Mouse (Mus musculus): ENCODE data around the gene Rnf113a2.
A peak's percentile ranks its signal among the peaks of the same experiment; 100 is the strongest.

The Rnf113a2 gene

DNA sequence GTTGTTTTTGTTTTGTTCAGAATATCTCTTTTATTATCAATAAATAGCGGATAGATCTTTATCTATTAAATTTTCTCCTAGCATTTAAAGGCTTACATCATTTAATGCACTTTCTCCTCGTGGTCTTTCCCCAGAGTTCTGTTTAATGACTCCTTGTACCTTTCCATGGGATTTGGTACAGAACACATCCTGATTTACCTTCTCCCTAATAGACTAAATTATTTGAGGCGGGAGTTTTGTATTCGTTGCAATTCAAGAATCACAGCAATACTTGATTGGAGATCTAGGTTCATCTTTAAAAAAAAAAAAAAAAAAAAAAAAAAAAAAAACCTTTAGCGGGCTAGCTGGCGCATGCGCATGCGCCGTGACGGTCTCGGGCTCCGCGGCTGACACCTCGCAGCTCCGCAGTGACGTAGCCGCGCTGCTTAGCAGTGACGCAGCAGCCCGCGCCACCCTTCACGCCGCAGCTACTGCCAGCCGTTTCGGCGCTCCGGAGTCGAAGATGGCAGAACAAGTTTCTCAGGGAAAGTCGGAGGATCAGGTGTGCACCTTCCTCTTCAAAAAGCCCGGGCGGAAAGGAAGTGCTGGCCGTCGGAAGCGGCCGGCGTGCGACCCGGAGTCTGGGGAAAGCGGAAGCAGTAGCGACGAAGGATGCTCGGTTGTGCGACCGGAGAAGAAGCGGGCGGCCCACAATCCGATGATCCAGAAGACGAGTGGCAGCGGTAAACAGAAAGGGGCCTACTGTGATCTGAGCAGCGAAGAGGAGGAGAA, at the start of gene Rnf113a2:
Gene Rnf113a2, plus strand, starts transcription at position 363 of the 771 bp plus-strand sequence.
- DNase-seq (ENCODE audit: low read depth, low spot score): peak; percentile 84

DNA sequence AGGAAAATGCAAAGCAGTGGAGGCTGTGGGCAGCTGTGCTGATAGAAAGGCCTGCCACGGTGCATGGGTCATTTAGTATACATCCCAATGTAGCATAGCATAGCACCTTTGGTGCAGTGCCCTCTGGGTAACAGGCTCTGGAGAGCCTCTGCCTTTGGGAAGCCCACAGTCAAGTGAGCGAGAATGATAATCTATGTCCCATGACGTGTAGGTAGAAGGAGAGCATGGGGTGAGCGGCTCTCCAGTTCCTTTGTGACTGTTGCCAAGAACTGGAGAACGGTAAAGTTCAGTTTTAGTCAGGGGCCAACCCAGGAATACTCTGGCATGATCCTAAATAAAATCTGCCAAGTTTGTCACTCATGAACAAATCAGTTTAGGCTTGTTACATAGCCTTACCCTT, 45.3 kb upstream of the Rnf113a2 start:
- DNase-seq (ENCODE audit: low read depth, low spot score): no peak

DNA sequence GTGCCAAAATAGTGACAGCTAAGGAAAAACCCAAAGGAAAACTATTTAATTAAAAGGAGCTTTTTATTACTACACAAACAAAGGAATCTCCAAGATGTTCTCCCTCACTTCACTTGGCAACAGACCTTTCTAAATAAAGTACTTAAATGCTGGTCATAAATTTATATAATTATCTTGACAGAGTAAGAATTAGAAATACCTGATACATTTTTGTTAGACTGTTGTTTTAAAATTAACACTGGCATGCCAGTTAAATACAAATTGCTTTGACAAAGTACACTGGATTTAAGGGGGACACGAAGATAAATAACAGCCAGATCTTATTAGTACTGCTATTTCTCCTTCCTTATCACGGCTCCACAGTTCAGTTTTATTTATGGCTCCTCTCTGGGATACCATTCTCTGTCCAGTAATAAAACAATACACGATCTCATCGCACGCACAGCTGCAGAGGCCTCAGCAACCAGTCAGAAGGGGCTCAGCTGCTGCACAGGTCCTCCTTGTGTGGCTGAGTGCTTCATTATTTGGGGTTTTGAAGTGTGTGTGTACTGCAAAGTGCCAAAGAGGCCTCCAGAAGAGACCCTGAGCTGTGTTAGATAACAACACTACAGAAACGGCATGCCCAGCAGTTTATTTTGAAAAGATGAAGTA, 43.0 kb upstream of the Rnf113a2 start:
- DNase-seq (ENCODE audit: low read depth, low spot score): no peak

DNA sequence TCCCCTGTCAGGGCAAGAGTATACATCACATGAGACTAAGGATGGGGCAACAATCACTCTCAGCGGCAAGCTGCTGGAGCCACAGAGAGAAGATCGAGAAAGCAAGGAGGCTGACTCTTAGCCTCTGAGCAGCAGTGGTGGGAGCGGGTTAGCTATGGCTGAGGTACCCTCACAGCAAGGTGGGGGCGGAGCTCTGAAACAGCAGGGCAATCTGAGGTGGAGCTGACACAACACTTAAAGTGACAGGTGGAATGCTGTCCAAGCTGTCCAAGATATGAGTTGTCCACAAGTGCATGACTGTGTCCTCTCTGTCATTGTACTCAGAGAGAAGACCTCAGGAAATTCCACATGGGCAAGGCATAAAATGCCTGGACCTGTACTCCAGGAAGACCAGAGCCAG, 34.6 kb upstream of the Rnf113a2 start:
- no peak for DNase-seq (ENCODE audit: low read depth, low spot score)

DNA sequence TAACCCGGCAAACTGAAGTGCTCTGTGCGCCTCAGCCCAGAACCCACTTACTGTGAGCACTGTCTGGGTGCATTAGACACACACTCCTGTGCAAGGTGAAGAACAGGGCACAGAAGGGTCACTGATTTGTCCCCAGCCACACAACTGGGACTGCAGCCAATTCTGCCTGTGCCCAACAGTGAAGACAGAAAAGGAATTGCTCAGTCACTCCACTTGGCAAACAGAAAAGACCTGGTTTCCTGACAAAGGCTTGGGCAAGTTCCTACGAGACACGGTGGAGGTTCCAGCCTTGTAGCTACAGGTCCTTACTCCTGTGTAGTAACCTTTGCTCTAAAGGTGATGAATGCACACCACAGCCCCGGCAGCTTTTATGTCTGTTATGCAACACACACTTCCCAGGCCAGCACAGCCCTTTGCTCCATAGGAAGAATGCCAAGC, 32.3 kb upstream of the Rnf113a2 start:
- no peak for DNase-seq (ENCODE audit: low read depth, low spot score)

DNA sequence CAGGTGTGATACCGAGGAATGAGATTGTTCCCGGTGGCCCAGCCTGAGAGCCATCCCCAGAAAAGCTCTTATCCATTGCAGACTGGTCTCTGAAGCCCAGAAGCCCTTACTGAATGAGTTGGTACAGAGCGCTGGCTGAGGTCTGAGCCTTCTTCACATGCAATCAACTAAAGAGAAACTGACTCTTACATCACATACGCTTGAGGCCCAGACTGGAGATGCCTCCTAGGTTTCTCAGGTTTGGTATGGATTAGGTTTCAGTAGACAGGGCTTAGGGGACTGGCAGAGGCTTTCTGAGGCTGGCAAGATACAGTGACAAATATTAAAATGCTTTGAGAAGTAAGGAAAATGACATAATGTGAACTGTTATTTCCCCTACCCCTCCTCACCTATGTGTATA, 31.6 kb upstream of the Rnf113a2 start:
- DNase-seq (ENCODE audit: low read depth, low spot score): no peak

DNA sequence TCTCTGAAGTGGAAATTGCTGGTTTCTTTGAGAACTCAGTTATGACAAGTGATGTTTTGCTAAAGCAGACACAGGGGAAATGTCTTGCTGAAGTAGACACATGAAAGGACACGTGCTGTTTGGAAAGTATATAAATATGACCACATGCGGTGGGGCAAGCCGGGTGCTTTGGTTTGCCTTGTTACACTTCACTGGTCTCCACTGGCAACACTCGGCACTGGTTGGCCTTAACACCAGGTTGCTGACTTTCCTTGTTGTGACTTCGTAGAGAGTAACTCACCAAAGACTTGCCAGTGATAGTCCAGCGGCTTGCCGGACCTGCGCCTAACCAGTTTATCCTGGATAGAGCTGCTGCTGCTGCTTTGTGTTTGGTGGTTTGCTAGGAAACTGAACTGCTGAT, 28.9 kb upstream of the Rnf113a2 start:
- no peak for DNase-seq (ENCODE audit: low read depth, low spot score)

DNA sequence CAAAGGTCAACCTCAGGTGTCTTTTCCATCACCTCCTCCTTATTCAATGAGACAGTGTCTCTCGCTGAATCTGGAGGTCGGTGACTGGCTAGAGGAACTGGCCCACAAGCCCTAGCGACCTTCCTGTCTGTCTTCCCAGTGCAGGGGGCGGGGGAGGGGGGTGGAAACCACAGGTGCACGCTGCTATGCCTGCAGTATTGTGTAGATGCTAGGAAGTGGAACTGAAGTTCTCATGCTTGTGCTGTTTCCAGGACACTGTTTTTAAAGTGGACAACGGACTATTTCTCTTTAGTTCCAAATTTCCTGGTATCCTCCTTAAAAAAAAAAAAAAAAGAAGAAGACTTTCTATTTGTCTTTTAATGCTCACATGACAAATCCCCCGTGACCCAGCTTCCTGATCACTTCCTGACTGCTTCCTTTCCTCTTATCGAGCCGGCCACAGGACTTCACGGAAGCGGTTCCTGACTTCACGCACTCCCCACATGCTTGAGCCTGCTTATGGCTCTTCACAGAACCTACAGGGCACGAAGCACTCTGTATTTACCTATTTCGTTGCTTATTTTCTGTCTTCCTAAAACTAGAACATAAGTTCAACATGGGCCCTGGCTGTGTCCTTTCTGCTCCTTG, 28.1 kb upstream of the Rnf113a2 start:
- DNase-seq (ENCODE audit: low read depth, low spot score): no peak

DNA sequence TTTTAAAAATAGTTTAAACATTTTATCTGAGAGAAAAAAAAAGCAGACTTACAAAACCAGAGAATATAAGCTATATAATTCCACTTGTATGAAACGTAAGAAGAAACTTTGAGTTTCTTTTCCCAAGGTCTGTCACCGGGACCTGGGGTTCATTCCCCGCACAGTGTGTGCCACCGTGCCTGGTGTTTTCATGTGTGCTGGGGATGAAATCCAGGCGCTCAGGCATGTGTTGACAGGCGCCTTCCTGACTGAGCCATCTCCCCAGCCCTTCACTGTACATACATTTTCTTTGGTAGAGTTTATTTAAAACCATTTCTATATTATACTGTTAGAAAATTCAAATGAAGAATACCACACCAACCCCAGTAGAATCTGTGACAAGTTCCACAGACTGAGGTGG, 26.7 kb upstream of the Rnf113a2 start:
- DNase-seq (ENCODE audit: low read depth, low spot score): no peak

DNA sequence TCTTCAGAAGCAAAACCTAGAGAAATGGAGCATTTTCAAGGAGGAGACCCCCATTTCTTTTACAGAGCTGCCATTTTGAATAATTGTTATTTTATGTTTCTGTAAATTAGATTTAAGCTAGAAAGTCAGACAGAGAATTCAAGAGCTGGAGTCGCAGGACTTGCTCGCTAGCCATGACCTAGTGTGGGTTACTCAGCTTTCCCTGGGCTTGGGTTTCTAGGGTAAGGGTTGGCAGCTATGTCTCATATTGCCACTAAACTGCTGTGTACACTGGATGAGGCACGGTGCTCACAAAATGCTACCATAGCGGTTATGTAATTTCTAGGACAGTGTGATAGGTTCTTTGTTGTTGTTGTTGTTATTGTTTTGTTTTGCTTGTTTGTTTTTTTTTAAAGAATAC, 24.3 kb upstream of the Rnf113a2 start:
- DNase-seq (ENCODE audit: low read depth, low spot score): no peak

DNA sequence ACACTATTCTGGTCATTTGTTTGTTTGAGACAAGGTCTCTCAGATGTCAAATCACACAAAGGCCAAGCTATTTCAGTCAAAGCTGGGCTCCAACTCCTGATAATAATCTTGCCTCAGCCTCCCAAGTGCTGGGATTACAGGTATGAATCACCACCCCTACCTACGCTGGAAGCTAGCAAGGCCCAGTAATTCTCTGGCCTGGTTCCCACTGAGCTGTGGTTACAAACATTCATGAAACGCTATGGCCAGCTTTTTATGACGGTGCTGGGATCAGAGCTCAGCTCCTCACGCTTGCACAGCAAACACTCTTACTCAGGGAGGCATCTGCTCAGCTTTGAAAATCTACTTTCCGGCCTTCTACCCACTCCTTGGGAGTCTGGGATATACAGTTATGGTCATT, 23.1 kb upstream of the Rnf113a2 start:
- no peak for DNase-seq (ENCODE audit: low read depth, low spot score)

DNA sequence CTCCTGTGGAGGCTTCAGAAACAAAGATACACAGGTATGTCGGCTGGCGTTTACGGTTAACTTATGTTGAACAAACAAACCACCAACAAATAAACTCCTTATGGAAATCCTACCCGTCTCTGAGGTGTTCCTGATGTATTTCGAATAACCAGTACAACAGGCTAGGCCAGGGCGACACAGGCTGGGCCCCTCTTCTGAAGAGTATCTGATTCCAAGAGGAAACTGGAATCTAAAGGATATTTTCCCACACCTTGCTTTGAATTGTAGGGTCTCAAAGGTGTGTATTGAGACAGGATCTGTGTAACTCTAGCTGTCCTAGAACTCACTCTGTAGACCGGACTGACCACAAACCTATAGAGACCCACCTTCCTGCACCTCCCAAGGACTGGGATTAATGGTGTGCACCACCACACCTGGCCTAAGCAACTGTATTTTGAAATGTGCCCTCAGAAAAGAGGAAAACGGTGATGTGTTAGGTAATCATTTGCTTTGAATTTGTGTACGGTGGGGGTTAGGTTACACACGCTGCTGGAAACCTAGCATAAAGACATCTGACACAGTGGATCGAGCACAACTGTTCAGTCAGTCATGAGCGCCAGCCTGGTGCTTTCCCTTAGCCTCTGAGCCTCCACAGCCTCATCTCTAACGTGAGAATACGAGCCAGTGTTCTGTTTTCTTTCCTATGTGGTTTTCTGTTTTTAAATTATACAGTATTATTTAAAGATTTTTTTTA, 19.9 kb upstream of the Rnf113a2 start:
- DNase-seq (ENCODE audit: low read depth, low spot score): no peak

DNA sequence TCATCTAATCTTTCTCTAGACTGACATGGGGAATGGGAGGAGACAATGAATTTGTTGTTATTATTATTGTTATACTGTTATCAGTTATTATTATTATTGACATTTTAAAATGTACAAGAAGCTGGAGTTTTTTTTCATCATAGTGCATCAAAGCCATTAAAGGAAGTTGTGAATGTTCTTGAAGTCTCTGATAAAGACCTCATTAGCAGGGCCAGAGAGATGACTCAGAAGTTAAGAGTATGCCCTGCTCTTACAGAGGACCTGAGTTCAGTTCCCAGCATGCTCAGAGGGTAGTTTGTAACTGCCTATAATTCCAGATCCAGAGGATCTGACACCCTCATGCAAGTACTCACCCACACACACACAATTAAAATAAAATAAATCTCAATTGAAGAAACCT, 19.3 kb upstream of the Rnf113a2 start:
- no peak for DNase-seq (ENCODE audit: low read depth, low spot score)

DNA sequence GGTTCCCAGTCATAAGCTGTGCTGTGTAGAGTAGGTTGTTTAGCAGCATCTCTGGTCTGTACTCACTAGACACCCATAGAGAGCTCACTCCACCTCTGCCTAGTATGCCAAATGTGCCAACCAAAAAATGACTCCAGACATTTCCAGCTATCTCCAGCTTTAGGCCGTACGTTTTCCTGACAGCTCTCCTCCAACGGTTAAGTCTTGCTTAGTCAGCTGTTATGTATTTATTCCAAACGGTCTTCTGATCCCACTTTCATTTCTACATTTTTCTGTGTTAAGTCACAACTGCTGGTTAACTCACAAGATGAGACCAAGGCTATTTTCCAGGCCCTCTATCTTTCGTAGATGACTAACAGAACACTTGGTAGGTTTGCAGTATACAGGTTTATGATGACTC, 18.4 kb upstream of the Rnf113a2 start:
- DNase-seq (ENCODE audit: low read depth, low spot score): no peak

DNA sequence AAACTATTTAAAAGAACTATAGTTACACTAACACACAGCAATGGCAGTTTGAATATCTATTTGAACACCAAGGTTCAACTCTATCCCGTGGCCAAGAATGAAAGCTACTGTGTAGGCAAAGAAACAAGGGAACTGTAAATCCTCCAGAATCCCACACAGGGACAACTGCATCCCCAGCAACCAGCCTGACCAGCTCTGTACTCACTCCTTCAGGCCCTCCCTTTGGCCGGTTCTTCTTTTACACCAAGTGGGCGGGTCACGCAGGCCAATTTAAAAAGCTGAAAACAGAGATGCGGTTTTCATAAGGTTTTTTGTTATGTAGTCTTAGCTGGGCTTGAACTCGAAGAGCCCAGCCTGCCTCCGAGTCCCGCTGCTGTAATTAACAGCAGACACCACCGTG, 17.9 kb upstream of the Rnf113a2 start:
- DNase-seq (ENCODE audit: low read depth, low spot score): no peak

DNA sequence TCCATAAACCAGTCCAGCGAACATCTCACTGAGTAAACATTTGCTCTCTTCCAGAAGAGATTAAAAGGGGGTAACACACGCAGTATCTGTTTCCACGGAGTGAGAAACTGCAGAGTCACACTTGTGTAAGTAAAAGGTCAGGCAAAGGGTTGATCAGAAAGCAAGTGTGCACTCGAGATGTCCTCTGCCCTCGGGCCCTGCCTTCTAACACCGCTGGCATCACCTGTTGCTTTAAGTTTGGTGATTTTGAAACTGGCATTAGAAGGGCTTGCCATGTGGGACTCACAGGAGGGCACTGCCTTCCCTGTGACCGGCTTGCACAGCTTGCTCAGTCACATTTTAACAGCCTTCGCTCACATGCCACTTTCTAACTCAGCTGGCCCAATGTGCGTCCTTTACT, 17.3 kb upstream of the Rnf113a2 start:
- no peak for DNase-seq (ENCODE audit: low read depth, low spot score)

DNA sequence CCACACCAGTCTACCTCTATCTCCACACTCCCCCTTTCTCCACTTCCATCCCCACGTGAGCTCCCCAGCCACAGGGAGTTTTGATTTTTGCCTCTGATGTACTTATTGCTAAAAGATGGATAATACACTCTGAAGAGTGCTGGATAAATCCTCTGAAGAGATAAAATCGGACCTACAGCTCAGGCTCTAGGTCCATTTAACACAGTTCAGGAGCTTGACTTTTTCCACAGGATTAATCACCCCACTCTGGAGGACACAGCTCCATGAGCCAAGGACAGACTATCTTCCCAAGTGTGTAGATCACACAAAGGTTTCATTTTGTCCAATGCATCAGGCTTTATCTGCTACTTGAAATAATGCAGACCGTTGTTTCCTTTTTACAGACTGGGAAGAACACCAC, 16.9 kb upstream of the Rnf113a2 start:
- DNase-seq (ENCODE audit: low read depth, low spot score): no peak

DNA sequence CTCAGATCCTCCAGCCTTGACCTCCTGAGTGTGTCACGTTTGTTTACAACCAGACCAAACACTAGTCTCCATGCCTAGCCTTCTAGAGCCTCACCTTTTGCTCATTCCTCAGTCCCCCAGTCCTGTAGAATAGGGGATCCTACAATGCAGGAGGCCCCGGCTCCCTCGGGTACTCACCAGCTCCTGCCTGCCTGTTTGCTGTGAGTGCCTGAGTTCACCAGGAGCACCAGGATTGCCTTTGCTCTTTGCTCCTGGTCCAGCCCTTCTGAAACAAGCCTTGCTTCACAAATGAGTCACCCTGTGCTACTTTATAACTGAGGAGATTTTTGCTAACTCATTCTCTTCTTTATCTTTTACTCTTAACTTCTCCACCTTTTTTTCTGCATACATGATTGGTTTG, 16.3 kb upstream of the Rnf113a2 start:
- no peak for DNase-seq (ENCODE audit: low read depth, low spot score)

DNA sequence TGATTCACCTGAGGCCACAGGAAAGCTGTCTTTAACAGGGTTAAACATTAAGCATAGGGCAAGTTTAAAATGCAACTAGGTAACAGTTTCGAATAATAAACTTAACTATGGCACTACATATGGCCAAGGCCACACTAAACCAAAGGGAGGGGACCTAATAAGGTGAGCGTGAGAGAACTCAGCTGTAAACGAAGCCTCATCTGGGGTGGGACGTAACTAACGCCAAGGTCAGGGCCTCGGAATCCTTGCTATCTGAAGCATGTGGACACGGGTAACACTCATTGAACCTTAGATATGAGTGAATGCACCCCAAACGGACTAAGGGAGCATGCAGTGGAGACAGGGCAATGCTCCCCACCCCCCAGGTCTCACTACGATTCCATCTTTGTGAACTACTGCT, 14.1 kb upstream of the Rnf113a2 start:
- DNase-seq (ENCODE audit: low read depth, low spot score): no peak

DNA sequence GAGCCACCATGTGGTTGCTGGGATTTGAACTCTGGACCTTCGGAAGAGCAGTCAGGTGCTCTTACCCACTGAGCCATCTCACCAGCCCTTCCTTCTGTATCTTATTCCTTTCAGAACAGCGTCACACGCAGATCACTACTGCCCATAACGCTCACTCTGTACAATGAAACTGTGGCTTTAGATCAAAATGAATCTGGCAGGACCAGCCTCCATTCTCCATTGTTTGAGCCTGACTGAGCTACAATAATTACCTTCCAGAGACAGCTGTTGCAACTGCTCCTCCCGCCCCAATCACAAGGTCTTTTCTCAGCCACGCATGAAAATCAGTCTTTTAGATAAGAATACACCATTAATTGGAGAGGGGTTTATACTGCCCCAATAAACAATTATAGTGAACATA, 12.5 kb upstream of the Rnf113a2 start:
- DNase-seq (ENCODE audit: low read depth, low spot score): peak; percentile 29

DNA sequence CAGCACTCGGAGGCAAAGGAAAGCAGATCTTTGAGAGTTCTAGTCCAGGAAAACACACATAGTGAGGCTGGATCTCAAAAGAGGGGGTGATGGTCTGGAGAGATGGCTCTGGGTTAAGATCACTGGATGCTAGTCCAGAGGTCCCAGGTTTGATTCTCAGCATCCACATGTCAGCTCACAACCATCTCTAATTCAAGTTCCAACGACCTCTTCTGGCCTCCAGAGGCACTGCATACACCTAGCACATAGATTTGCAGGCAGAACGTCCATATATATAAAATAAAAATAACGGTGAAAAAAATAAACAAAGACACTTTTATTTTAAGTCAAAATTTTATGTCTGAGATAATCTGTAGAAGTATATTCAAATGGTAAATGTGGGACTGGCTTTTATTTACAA, 9.7 kb upstream of the Rnf113a2 start:
- no peak for DNase-seq (ENCODE audit: low read depth, low spot score)
